Mouse (Mus musculus) C2C12 (cell line): ENCODE measurements around the gene Dnah6. TPM values are rescaled to one million over a fixed set of nuclear protein-coding genes. Genes with fewer than 3 reads are reported as not detected.
A peak's percentile ranks its signal among the peaks of the same experiment; 100 is the strongest.

Source experiments
- H3K27me3 ChIP-seq: one replicate; pipeline ENCODE4 v1.6.1; 2011; ENCODE audit not compliant: control insufficient read depth, insufficient read depth, insufficient read length
- H3K36me3 ChIP-seq: one replicate; pipeline ENCODE4 v1.6.1; 2011; ENCODE audit not compliant: control insufficient read depth, insufficient read depth
- H3K4me3 ChIP-seq: one replicate; pipeline ENCODE4 v1.5.1; 2011; ENCODE audit warnings: mild to moderate bottlenecking, control low read depth; ENCODE audit not compliant: poor library complexity, insufficient read depth, severe bottlenecking
- H3K79me2 ChIP-seq: one replicate; pipeline ENCODE4 v1.6.1; 2011; ENCODE audit not compliant: control insufficient read depth, insufficient read depth
- H3K79me3 ChIP-seq: one replicate; pipeline ENCODE4 v1.6.1; 2011; ENCODE audit warnings: low read depth, control low read depth
- H3ac ChIP-seq: one replicate; pipeline ENCODE3; 2011; ENCODE audit warnings: low read depth; ENCODE audit not compliant: control insufficient read depth, insufficient read length
- CEBPB ChIP-seq: IDR thresholded peaks from one replicate; pipeline ENCODE4 v1.6.1; 2011; ENCODE audit warnings: low read depth, mild to moderate bottlenecking, control low read depth, moderate library complexity
- CTCF ChIP-seq: IDR thresholded peaks from one replicate; pipeline ENCODE4 v1.5.1; 2011; ENCODE audit not compliant: control insufficient read depth, insufficient read depth, insufficient read length
- FOSL1 ChIP-seq: IDR thresholded peaks from one replicate; pipeline ENCODE4 v1.8.0; 2011; ENCODE audit warnings: mild to moderate bottlenecking, low read length; ENCODE audit not compliant: poor library complexity, insufficient read depth, severe bottlenecking
- MAX ChIP-seq: IDR thresholded peaks from one replicate; pipeline ENCODE4 v1.6.1; 2011; ENCODE audit warnings: mild to moderate bottlenecking, control low read depth
- MYOD1 ChIP-seq: IDR thresholded peaks from one replicate; pipeline ENCODE4 v1.6.1; 2011; ENCODE audit warnings: low read depth; ENCODE audit not compliant: control insufficient read depth, insufficient read length
- MYOG ChIP-seq: IDR thresholded peaks from one replicate; pipeline ENCODE4 v1.6.1; 2011; ENCODE audit not compliant: control insufficient read depth, insufficient read length; ENCODE audit errors: extremely low read depth
- USF1 ChIP-seq: IDR thresholded peaks from one replicate; pipeline ENCODE4 v1.6.1; 2011; ENCODE audit warnings: low read depth, mild to moderate bottlenecking, control low read depth, moderate library complexity
- polyA plus RNA-seq: library from polyadenylated mRNA; unstranded; fragments of >200 nt; fragmentation: generic; extraction: Trizol; gene quantifications from one replicate; pipeline ENCODE4 v1.2.1, GENCODE M21; 2012; ENCODE audit warnings: missing spikeins

The Dnah6 gene
- polyA plus RNA-seq, 1 experiment, result 0.20 TPM

GRCm38 (mm10) chr6:73210445-73210972, 10.9 kb downstream of the Dnah6 start:
- H3K79me3 ChIP-seq, result no peaks in the 10 kb centered on the region
- no peak overlapping the region for H3K4me3 ChIP-seq
- H3K27me3 ChIP-seq, result no peaks in the 10 kb centered on the region
- no peaks in the 10 kb centered on the region for H3K36me3 ChIP-seq
- TF ChIP-seq CTCF (no peak), CEBPB (no peak), MYOD1 (peak; percentile 7), FOSL1 (no peak)
- H3K79me2 ChIP-seq, result no peaks in the 10 kb centered on the region
- H3ac ChIP-seq, result no peak overlapping the region

GRCm38 (mm10) chr6:73209598-73209997, 11.9 kb downstream of the Dnah6 start:
- H3K4me3 ChIP-seq, result no peak overlapping the region

DNA sequence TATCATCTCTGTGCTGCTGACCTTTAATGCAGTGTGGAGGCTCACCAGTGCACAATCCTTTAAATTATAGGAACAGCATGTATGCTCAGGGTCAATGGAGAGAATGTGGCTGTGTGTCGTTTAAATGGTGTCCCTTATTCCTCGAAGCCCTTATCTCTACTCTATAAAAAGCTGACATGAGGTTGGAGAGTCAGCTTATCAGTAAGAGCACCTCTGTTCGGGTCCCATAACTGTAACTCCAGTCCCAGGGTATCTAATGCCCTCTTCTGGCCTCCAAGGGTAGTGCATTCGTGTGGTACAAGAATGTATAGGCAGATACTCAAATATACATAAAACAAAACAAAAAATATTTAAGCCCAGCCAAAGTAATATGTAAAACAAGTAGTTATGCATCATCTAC, 16.5 kb downstream of the Dnah6 start:
- no peaks in the 10 kb centered on the region for H3K27me3 ChIP-seq
- no peak for TF ChIP-seq MAX
- TF ChIP-seq MYOG, result no peak
- no peak for TF ChIP-seq MYOD1
- TF ChIP-seq USF1, result no peak
- no peaks in the 10 kb centered on the region for H3K79me2 ChIP-seq
- no peaks in the 10 kb centered on the region for H3K36me3 ChIP-seq
- H3K79me3 ChIP-seq, result no peaks in the 10 kb centered on the region
- no peak overlapping the region for H3ac ChIP-seq
- no peak overlapping the region for H3K4me3 ChIP-seq

More at GRCm38 (mm10) chr6:73209598-73209997, 11.9 kb downstream of the Dnah6 start:
- H3K36me3 ChIP-seq, result no peaks in the 10 kb centered on the region
- no peak overlapping the region for H3ac ChIP-seq
- no peaks in the 10 kb centered on the region for H3K79me2 ChIP-seq
- no peak for TF ChIP-seq MYOG
- TF ChIP-seq USF1, result no peak
- TF ChIP-seq MAX, result no peak
- no peak for TF ChIP-seq CEBPB
- TF ChIP-seq FOSL1, result no peak
- TF ChIP-seq MYOD1, result no peak
- no peak for TF ChIP-seq CTCF
- no peaks in the 10 kb centered on the region for H3K27me3 ChIP-seq
- no peaks in the 10 kb centered on the region for H3K79me3 ChIP-seq

DNA sequence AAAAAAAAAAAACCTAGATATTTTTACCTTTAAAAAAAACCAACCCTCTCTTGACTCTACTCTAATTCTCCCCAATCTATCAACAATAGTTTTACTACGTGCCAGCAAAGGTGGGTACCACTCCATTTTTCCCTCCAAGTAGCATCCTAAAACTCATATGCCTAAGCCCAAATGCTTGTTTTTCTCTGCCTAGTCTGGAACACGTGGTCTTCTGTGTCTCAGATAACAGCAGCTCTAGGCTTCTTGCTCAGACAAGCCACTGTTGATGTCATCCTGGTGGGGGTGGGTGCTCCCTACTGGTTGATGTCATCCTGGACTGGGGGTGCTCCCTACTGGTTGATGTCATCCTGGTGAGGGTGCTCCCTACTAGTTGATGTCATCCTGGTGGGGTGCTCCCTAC, 17.7 kb downstream of the Dnah6 start:
- no peak overlapping the region for H3ac ChIP-seq
- H3K36me3 ChIP-seq, result no peaks in the 10 kb centered on the region
- no peaks in the 10 kb centered on the region for H3K79me3 ChIP-seq
- no peaks in the 10 kb centered on the region for H3K27me3 ChIP-seq
- no peaks in the 10 kb centered on the region for H3K79me2 ChIP-seq
- no peak overlapping the region for H3K4me3 ChIP-seq
- no peak for TF ChIP-seq MYOD1
- TF ChIP-seq CTCF, result no peak
- no peak for TF ChIP-seq FOSL1
- peak; percentile 67 for TF ChIP-seq USF1
- no peak for TF ChIP-seq MAX
- no peak for TF ChIP-seq CEBPB
- TF ChIP-seq MYOG, result no peak

- no peaks in the 10 kb centered on the region for H3K36me3 ChIP-seq
- no peak overlapping the region for H3K4me3 ChIP-seq
- H3K79me3 ChIP-seq, result no peaks in the 10 kb centered on the region
- H3K27me3 ChIP-seq, result no peaks in the 10 kb centered on the region
- no peaks in the 10 kb centered on the region for H3K79me2 ChIP-seq
- no peak overlapping the region for H3ac ChIP-seq
- TF ChIP-seq MYOD1 (no peak), CEBPB (no peak), CTCF (no peak), MYOG (no peak), FOSL1 (no peak), MAX (no peak), USF1 (no peak)
Observed at GRCm38 (mm10) chr6:73195291-73195690, 26.2 kb downstream of the Dnah6 start.

DNA sequence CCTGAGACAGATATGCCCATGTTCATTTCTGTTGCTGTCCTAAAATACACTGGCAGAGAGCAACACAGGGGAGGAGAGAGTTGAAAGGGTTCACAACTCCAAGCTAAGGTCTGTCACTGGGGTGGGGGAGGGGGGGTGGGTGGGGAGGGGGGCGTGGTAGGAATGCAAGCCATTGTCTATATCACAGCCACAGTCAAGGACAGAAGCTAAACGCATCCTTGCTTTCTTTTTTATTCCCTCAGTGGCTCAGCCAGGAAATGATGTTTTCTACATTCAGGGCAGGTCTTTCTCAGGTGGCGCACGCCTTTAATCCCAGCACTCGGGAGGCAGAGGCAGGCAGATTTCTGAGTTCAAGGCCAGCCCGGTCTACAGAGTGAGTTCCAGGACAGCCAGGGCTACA, 30.7 kb downstream of the Dnah6 start:
- Histone ChIP-seq H3K36me3 (no peaks in the 10 kb centered on the region), H3K4me3 (no peak overlapping the region), H3K79me3 (no peaks in the 10 kb centered on the region), H3K79me2 (no peaks in the 10 kb centered on the region), H3K27me3 (no peaks in the 10 kb centered on the region), H3ac (no peak overlapping the region)
- TF ChIP-seq FOSL1, result no peak
- no peak for TF ChIP-seq CEBPB
